Mouse (Mus musculus) spleen, adult 10 weeks (tissue): ENCODE data around the gene Abcb1b. TPM values are rescaled to one million over a fixed set of nuclear protein-coding genes. Genes with fewer than 3 reads are reported as not detected.

ENCODE experiments used
- polyA plus RNA-seq: library from polyadenylated mRNA; stranded (reverse); fragments of 350-450 nt; fragmentation: Illumina TruSeq; extraction: RNeasy Lipid Tissue Mini Kit (QIAGEN cat#74804); gene quantifications from one replicate; pipeline ENCODE4 v1.2.3, GENCODE M21; 2015; ENCODE audit warnings: low replicate concordance; ENCODE audit not compliant: insufficient read depth

Gene Abcb1b
- 15.5 TPM for polyA plus RNA-seq

DNA sequence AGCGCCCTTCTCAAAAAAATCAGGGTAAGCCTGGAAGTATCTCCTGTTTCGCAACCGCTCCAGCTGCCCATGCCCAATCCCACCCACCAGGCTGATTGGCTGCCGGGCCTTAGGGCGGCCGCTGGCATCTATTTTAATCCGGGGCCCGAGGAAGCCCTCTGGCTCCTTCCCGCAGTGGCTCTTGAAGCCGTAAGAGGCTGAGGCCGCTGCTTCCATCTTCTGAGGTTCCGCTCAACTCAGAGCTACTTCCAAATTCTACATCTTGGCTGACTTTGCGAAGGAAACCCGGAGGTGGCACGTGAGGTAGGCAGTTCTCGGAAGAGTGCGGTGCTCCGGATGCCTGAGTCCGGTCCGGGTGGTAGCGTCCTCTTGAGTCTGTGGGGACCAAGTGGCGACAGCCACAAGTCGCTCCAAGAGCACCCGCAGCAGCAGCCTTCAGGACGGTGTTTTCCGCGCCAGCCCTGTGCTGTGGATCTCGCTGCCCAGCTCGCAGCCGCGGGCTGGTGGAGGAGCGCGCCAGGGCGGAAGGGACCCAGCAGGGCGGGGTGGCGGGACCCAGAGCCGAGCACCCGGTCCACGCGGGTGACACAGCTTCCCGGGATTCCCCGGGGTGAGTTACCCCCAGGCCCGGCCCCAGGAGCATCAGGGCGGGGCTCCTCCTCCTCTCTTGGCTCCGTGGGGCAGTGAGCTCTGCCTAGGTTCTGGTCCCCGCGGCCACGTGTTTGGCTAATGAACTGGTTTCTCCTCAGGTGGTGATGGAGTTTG is at the start of gene Abcb1b:
Gene Abcb1b (plus strand): TSS at position 161 of the 765 bp plus-strand sequence.

DNA sequence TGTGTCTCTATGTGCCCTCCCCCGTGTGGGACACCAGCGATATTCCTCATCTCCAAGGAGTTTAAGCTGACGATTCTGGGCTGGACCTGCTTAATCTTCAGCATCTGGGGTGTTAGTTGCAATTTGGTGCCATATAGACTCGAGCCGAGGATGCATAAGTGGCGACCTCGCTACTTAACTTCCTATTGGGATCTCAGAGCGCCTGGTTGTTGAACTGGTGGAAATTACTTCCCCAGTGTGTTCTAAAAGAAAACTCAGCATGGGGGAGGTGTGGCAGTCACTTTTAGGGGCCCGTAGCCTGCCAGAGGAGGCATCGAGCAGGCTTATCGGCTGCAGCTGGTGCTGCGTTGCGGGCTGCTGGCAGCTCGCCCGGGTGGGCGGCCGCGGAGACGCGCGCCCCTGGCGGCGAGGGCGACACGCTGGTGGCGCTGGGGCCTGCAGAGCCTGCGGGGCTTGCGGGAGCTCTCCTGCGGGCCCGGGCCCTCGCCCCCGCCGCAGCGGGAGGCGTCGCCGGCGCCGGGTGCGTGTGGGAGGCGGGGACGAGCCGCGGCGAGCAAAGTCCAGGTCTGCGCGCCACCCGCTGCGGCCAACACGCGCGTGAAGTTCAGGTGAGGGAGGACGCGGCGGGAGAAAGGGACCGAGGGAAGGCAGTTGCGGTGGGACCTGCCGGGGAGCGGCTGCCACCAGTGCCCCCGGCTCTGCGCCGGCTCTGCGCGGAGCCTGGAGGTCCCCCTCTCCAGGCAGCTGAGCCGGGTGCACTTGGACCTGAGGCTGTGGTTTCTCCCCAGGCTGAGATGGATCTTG is 95.6 kb downstream of the Abcb1b start, which contains the start of gene Abcb4:
Gene Abcb4 (plus strand): TSS at position 418 of the 804 bp plus-strand sequence.

Other genes with a start within 250 kb of the Abcb1b start
- gene Rundc3b, start 175.2 kb upstream of the Abcb1b start, polyA plus RNA-seq, result 5.2 TPM
- 9.8 TPM for gene Abcb1a, start 138.1 kb upstream of the Abcb1b start, polyA plus RNA-seq
- gene Abcb4, start 95.6 kb downstream of the Abcb1b start, polyA plus RNA-seq, result 8.9 TPM
- 46.4 TPM for gene Crot, start 199.2 kb downstream of the Abcb1b start, polyA plus RNA-seq